Mouse (Mus musculus) lung, embryonic 16.5 days (tissue): Measurements from ENCODE around the gene Hivep3. TPM values are rescaled to one million over a fixed set of nuclear protein-coding genes. Genes with fewer than 3 reads are reported as not detected.

ENCODE experiments used
- ATAC-seq: fragments of 200-750 bp; cut with Nextera tagmentation; 2 replicates; pipeline ENCODE4 v1.8.0; 2017; ENCODE audit warnings: low read depth, mild to moderate bottlenecking, moderate library complexity
- H3K27ac ChIP-seq: fragments of 300-500 bp; sonication (generic); 2 replicates; pipeline ENCODE4 v1.5.1; 2014; ENCODE audit warnings: mild to moderate bottlenecking, control low read depth, low read length
- H3K27me3 ChIP-seq: fragments of 300-500 bp; sonication (generic); 2 replicates; pipeline ENCODE4 v1.6.1; 2014; ENCODE audit warnings: low read depth, low read length, mixed read lengths; ENCODE audit not compliant: control insufficient read depth, insufficient read depth
- H3K36me3 ChIP-seq: fragments of 300-500 bp; sonication (generic); 2 replicates; pipeline ENCODE4 v1.6.1; 2014; ENCODE audit warnings: low read length; ENCODE audit not compliant: control insufficient read depth, insufficient read depth
- H3K4me1 ChIP-seq: fragments of 300-500 bp; sonication (generic); replicated peaks from 2 replicates; pipeline ENCODE4 v1.6.1; 2014; ENCODE audit warnings: low read length, mixed read lengths; ENCODE audit not compliant: control insufficient read depth, insufficient read depth
- H3K4me2 ChIP-seq: fragments of 300-500 bp; sonication (generic); 2 replicates; pipeline ENCODE4 v1.6.1; 2014; ENCODE audit warnings: low read depth, low read length, control low read depth
- H3K4me3 ChIP-seq: fragments of 300-500 bp; sonication (generic); 2 replicates; pipeline ENCODE4 v1.5.1; 2014; ENCODE audit warnings: mild to moderate bottlenecking, low read length, control low read depth
- H3K9ac ChIP-seq: fragments of 300-500 bp; sonication (generic); 2 replicates; pipeline ENCODE4 v1.6.1; 2014; ENCODE audit warnings: low read length, control low read depth
- H3K9me3 ChIP-seq: fragments of 300-500 bp; sonication (generic); 2 replicates; pipeline ENCODE4 v1.6.1; 2016; ENCODE audit warnings: low read length; ENCODE audit not compliant: control insufficient read depth
- WGBS: fragments of 180-500 bp; shearing (Covaris S2); extraction: QIAGEN DNeasy Blood & Tissue Kit; methylation state at CpG from one replicate; pipeline ENCODE4 v1.1.7; 2014; 5-methylcytosine and 5-hydroxymethylcytosine counted together
- polyA plus RNA-seq: library from polyadenylated mRNA; unstranded; fragments of >200 nt; fragmentation: Nextera tagmentation; extraction: Ambion mirVana; gene quantifications from 2 replicates; pipeline ENCODE4 v1.2.1, GENCODE M21; 2015

The Hivep3 gene
- polyA plus RNA-seq, 1 experiment from 2014 or later = 30.3 TPM

DNA sequence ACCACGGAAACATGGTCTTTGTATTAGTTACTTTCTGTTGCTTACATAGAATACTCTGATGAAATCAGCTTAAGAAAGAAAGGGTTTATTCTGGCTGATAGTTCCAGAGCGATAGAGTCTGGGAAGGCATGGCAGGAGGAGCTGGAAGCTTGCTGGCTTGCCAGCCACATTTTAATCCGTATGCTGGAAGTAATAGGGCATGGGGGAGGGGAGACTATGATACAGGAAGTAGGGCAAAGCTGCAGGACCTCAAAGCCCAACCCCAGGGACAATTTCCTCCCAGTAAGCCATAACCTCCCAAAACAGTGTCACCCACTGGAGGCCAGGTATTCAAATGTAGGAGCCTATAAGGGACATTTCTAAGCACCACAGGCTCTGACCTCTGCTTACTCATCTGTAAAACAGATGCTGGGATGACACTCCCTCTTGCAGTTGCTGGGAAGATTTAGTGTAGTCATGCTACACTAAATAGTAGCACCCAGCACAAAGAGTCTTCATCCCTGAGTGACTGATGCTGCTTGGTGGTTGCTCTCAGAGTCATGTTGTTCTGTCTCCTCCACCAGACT lies 112.1 kb downstream of the Hivep3 start:
- no peaks in the 10 kb centered on the region for H3K9me3 ChIP-seq
- H3K4me1 ChIP-seq = peaks cover 22% of the 10 kb centered on the region
- H3K27ac ChIP-seq = no peak overlapping the region
- H3K4me2 ChIP-seq = no peak overlapping the region
- WGBS = 68% methylated on average over 3 of the region's 3 CpGs
- ATAC-seq = no peak
- no peak overlapping the region for H3K9ac ChIP-seq
- H3K27me3 ChIP-seq = no peaks in the 10 kb centered on the region
- H3K36me3 ChIP-seq = no peaks in the 10 kb centered on the region
- H3K4me3 ChIP-seq = no peak overlapping the region

- Histone ChIP-seq H3K27ac (no peak overlapping the region; the same call in 1 of the 2 replicates), H3K27me3 (no peaks in the 10 kb centered on the region)
- 47% methylated on average over 8 of the region's 8 CpGs for WGBS
Observed at GRCm38 (mm10) chr4:119852483-119852882, 118.9 kb downstream of the Hivep3 start.

GRCm38 (mm10) chr4:119854307-119855144 lies 120.9 kb downstream of the Hivep3 start:
- Histone ChIP-seq H3K9me3 (no peaks in the 10 kb centered on the region), H3K36me3 (no peaks in the 10 kb centered on the region), H3K4me3 (no peak overlapping the region), H3K27ac (no peak overlapping the region), H3K27me3 (no peaks in the 10 kb centered on the region), H3K4me2 (no peak overlapping the region), H3K4me1 (peaks cover 10% of the 10 kb centered on the region), H3K9ac (no peak overlapping the region)
- WGBS = 67% methylated on average over 9 of the region's 9 CpGs
- peak; percentile 76 for ATAC-seq

More at GRCm38 (mm10) chr4:119852483-119852882, 118.9 kb downstream of the Hivep3 start:
- H3K36me3 ChIP-seq = no peaks in the 10 kb centered on the region
- ATAC-seq = peak; percentile 63
- H3K9me3 ChIP-seq = no peaks in the 10 kb centered on the region
- H3K9ac ChIP-seq = no peak overlapping the region
- H3K4me1 ChIP-seq = peaks cover 12% of the 10 kb centered on the region
- no peak overlapping the region for H3K4me2 ChIP-seq
- no peak overlapping the region for H3K4me3 ChIP-seq

DNA sequence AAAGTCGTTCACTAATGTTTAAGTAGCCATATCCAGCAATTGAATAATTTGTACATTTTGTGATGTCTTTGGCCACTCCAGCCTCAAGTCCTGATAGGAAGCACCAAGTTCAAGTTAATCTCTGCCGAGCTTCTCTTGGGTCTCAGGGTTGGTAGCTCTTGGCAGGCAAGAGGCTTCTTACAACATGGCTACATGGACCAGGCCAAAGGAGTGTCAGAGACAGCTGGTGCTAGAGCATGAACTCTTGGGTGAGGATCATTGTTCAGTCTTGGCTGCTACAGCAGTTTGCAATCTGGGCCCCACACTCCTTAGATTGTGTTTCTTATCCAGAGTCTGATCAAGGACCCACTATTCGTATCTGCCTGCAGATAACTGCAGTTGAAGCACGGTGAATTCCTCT lies 125.9 kb downstream of the Hivep3 start:
- H3K4me3 ChIP-seq = no peak overlapping the region
- ATAC-seq = peak; percentile 55; the same call in 1 of the 2 replicates
- H3K4me1 ChIP-seq = peaks cover 8% of the 10 kb centered on the region
- WGBS = 31% methylated on average over 4 of the region's 4 CpGs
- H3K27ac ChIP-seq = no peak overlapping the region
- no peaks in the 10 kb centered on the region for H3K9me3 ChIP-seq
- H3K4me2 ChIP-seq = no peak overlapping the region
- no peaks in the 10 kb centered on the region for H3K27me3 ChIP-seq
- no peaks in the 10 kb centered on the region for H3K36me3 ChIP-seq
- no peak overlapping the region for H3K9ac ChIP-seq

GRCm38 (mm10) chr4:119861001-119861400 lies 127.4 kb downstream of the Hivep3 start:
- ATAC-seq = no peak
- Histone ChIP-seq H3K4me2 (no peak overlapping the region), H3K4me3 (no peak overlapping the region), H3K27me3 (no peaks in the 10 kb centered on the region), H3K27ac (no peak overlapping the region), H3K9me3 (no peaks in the 10 kb centered on the region), H3K36me3 (no peaks in the 10 kb centered on the region), H3K4me1 (peaks cover 8% of the 10 kb centered on the region), H3K9ac (no peak overlapping the region)
- 46% methylated on average over 4 of the region's 4 CpGs for WGBS

DNA sequence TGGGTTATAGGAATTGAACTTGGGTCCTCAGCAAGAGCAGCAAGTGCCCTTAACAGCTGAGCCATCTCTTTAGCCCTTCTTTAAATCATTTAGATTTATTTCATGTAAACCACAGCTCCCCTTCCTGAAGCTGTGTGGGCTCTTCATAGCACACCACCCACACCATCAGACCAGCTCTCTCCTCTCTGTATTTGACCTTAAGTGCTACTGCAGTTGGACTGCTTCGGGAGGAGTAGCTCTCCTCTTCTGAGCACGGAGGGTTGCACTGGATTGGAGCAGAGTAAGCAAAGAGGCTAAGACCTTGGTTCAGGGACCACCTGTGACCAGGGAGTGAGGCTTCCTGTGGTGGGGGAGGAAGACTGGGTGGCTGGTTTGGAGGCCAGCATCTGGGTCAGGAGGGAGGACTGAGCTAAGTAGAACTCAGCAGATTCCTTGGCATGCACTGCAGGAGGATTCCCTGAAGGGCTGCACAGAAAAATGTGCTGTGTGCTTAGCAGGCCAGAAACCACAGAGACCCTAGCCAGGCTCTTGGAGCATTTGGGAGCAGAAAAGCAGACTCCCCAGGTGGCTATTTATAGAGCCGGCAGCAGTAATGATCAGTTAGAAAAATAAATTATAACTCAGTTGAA lies 132.4 kb downstream of the Hivep3 start:
- ATAC-seq = peak; percentile 70
- 23% methylated on average over 3 of the region's 3 CpGs for WGBS
- H3K27ac ChIP-seq = peak overlapping the region; percentile 58

GRCm38 (mm10) chr4:119867132-119867531 lies 133.5 kb downstream of the Hivep3 start:
- H3K4me2 ChIP-seq = no peak overlapping the region
- 94% methylated on average over 3 of the region's 3 CpGs for WGBS
- H3K9me3 ChIP-seq = no peaks in the 10 kb centered on the region
- no peak for ATAC-seq
- H3K4me1 ChIP-seq = peaks cover 6% of the 10 kb centered on the region
- no peak overlapping the region for H3K4me3 ChIP-seq
- H3K27ac ChIP-seq = 0 out of 2 replicates have a peak overlapping the region, but pooled peaks have one; percentile 6
- no peak overlapping the region for H3K9ac ChIP-seq
- H3K36me3 ChIP-seq = no peaks in the 10 kb centered on the region
- no peaks in the 10 kb centered on the region for H3K27me3 ChIP-seq

More for the DNA sequence above, 132.4 kb downstream of the Hivep3 start:
- Histone ChIP-seq H3K27me3 (no peaks in the 10 kb centered on the region), H3K4me3 (no peak overlapping the region), H3K9me3 (no peaks in the 10 kb centered on the region), H3K4me2 (no peak overlapping the region), H3K36me3 (no peaks in the 10 kb centered on the region), H3K4me1 (peaks cover 10% of the 10 kb centered on the region), H3K9ac (no peak overlapping the region)

DNA sequence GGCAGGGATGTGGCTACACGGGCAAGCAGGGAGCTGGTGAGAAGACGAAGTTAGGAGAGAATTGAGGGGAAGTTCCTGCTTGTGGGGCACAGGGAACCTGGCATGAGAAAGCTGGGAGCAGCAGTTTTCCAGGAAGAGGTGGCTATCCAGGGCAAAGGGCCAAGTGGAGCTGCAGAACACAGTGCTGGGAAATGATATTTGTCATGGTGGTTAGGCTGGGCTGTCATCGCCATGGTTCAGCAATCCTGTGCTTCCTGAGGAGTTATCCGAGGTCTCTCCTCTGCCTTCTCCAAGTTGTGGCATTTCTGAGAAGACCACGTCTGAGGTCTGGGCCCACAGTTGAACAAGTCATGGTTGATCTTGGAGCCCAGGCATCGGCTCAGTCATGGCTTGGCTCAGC lies 136.8 kb downstream of the Hivep3 start:
- Histone ChIP-seq H3K9me3 (no peaks in the 10 kb centered on the region), H3K27me3 (no peaks in the 10 kb centered on the region), H3K36me3 (no peaks in the 10 kb centered on the region), H3K4me3 (no peak overlapping the region), H3K27ac (no peak overlapping the region), H3K9ac (no peak overlapping the region), H3K4me2 (no peak overlapping the region), H3K4me1 (peaks cover 6% of the 10 kb centered on the region)
- ATAC-seq = no peak
- WGBS = 57% methylated on average over 6 of the region's 6 CpGs

GRCm38 (mm10) chr4:119871441-119871840 lies 137.9 kb downstream of the Hivep3 start:
- Histone ChIP-seq H3K9me3 (no peaks in the 10 kb centered on the region), H3K36me3 (no peaks in the 10 kb centered on the region), H3K27ac (no peak overlapping the region), H3K27me3 (no peaks in the 10 kb centered on the region), H3K4me3 (no peak overlapping the region), H3K9ac (no peak overlapping the region), H3K4me2 (no peak overlapping the region), H3K4me1 (peaks cover 5% of the 10 kb centered on the region)
- no peak for ATAC-seq
- 93% methylated on average over 2 of the region's 2 CpGs for WGBS
